Mouse (Mus musculus) G1E-ER4 (cell line): ENCODE results near the gene Cckar. TPM values are rescaled to one million over a fixed set of nuclear protein-coding genes. Genes with fewer than 3 reads are reported as not detected.

Experiments
- GATA1 ChIP-seq: IDR thresholded peaks from one replicate; pipeline ENCODE4 v1.8.0; 2012; ENCODE audit warnings: low read length, inconsistent platforms
- polyA plus RNA-seq: library from polyadenylated mRNA; stranded (reverse); fragments of >175 nt; gene quantifications from 2 replicates; pipeline ENCODE4 v1.2.3, GENCODE M21; 2012

Cckar gene
- polyA plus RNA-seq, 1 experiment, result not detected

- TF ChIP-seq GATA1, result no peak
Observed at GRCm38 (mm10) chr5:53684417-53684816, 23.1 kb downstream of the Cckar start.

GRCm38 (mm10) chr5:53683916-53684315, 23.6 kb downstream of the Cckar start:
- TF ChIP-seq GATA1, result no peak

- TF ChIP-seq GATA1, result no peak
Observed at GRCm38 (mm10) chr5:53679651-53680050, 27.9 kb downstream of the Cckar start.

- no peak for TF ChIP-seq GATA1
Observed at GRCm38 (mm10) chr5:53678036-53678767, 29.3 kb downstream of the Cckar start.

GRCm38 (mm10) chr5:53676671-53677070, 30.8 kb downstream of the Cckar start:
- no peak for TF ChIP-seq GATA1

GRCm38 (mm10) chr5:53672352-53672751, 35.2 kb downstream of the Cckar start:
- TF ChIP-seq GATA1, result no peak

- no peak for TF ChIP-seq GATA1
Observed at GRCm38 (mm10) chr5:53671507-53671906, 36.0 kb downstream of the Cckar start.

GRCm38 (mm10) chr5:53670321-53670938, 37.1 kb downstream of the Cckar start:
- no peak for TF ChIP-seq GATA1

GRCm38 (mm10) chr5:53668021-53668420, 39.5 kb downstream of the Cckar start:
- TF ChIP-seq GATA1, result no peak

- TF ChIP-seq GATA1, result no peak
Observed at GRCm38 (mm10) chr5:53663665-53664064, 43.8 kb downstream of the Cckar start.

GRCm38 (mm10) chr5:53662413-53662812, 45.1 kb downstream of the Cckar start:
- no peak for TF ChIP-seq GATA1

- TF ChIP-seq GATA1, result no peak
Observed at GRCm38 (mm10) chr5:53661508-53661907, 46.0 kb downstream of the Cckar start.

GRCm38 (mm10) chr5:53657925-53658324, 49.6 kb downstream of the Cckar start:
- TF ChIP-seq GATA1, result no peak

- no peak for TF ChIP-seq GATA1
Observed at GRCm38 (mm10) chr5:53656596-53656995, 50.9 kb downstream of the Cckar start.

Other genes with a start within 250 kb of the Cckar start
- gene Rbpj, start 241.6 kb downstream of the Cckar start, polyA plus RNA-seq, result 3.5 and 4.7 TPM in 2 replicates
- 4.4 and 5.3 TPM in 2 replicates for gene Tbc1d19, start 101.9 kb upstream of the Cckar start, polyA plus RNA-seq